Mouse (Mus musculus) left cerebral cortex, adult 2 months (tissue): ENCODE measurements at regions not wholly inside any gene's neighbourhood (a gene's known extent, or its start where the extent isn't known, plus 50 kb on each side); places are given as distances from the start of the nearest gene placed in this dataset.

Experiments used
- DNase-seq, 2 experiments: peaks; one replicate each; pipeline ENCODE4 v3.0.0; 2021 to 2022; ENCODE audit warnings: low spot score in 2 of 2, mixed read lengths in 1 of 2; ENCODE audit errors: extremely low spot score in 1 of 2
- H3K27ac ChIP-seq: fragments of 200-600 bp; 2 replicates; pipeline ENCODE4 v1.8.1; 2022
- H3K4me3 ChIP-seq: fragments of 200-600 bp; 2 replicates; pipeline ENCODE4 v1.8.1; 2022
- CTCF ChIP-seq: fragments of 200-600 bp; IDR thresholded peaks from 2 replicates; pipeline ENCODE4 v1.8.1; 2022; ENCODE audit warnings: antibody characterized with exemption, mild to moderate bottlenecking, moderate library complexity
- intact Hi-C: fragments of 180-260 bp; cut with DNase I; formaldehyde crosslinking; loops from one replicate; pipeline ENCODE4 v1.15.1; 2025

- intact Hi-C loops: no loop called here
- no peak overlapping the region for H3K4me3 ChIP-seq
- no peak for DNase-seq
- TF ChIP-seq CTCF: no peak
- H3K27ac ChIP-seq: no peak overlapping the region
Observed at GRCm38 (mm10) chr4:127487016-127487780, 129.2 kb upstream of the Gjb5 start.

- intact Hi-C loops: no loop called here
- TF ChIP-seq CTCF: peak; percentile 36
- Histone ChIP-seq H3K27ac (no peak overlapping the region), H3K4me3 (no peak overlapping the region)
- DNase-seq: no peak
Observed at GRCm38 (mm10) chr4:127485238-127485637, 127.3 kb upstream of the Gjb5 start.

GRCm38 (mm10) chr4:127482461-127482860, 124.5 kb upstream of the Gjb5 start:
- intact Hi-C loops: no loop called here
- Histone ChIP-seq H3K27ac (no peak overlapping the region), H3K4me3 (no peak overlapping the region)
- TF ChIP-seq CTCF: no peak
- no peak for DNase-seq

GRCm38 (mm10) chr4:127480339-127480738, 122.4 kb upstream of the Gjb5 start:
- intact Hi-C loops: no loop called here
- no peak for TF ChIP-seq CTCF
- DNase-seq: no peak
- Histone ChIP-seq H3K4me3 (no peak overlapping the region), H3K27ac (no peak overlapping the region)

GRCm38 (mm10) chr4:127469877-127470276, 111.9 kb upstream of the Gjb5 start:
- no peak overlapping the region for H3K27ac ChIP-seq
- H3K4me3 ChIP-seq: no peak overlapping the region
- intact Hi-C loops: no loop called here
- no peak for DNase-seq
- TF ChIP-seq CTCF: no peak

- no peak for DNase-seq
- H3K27ac ChIP-seq: no peak overlapping the region
- H3K4me3 ChIP-seq: no peak overlapping the region
- no peak for TF ChIP-seq CTCF
- intact Hi-C loops: no loop called here
Observed at GRCm38 (mm10) chr4:127454511-127455119, 96.6 kb upstream of the Gjb5 start.

GRCm38 (mm10) chr4:127452081-127452480, 94.1 kb upstream of the Gjb5 start:
- no peak for TF ChIP-seq CTCF
- intact Hi-C loops: no loop called here
- no peak for DNase-seq
- H3K4me3 ChIP-seq: no peak overlapping the region
- no peak overlapping the region for H3K27ac ChIP-seq

- no peak for DNase-seq
- H3K27ac ChIP-seq: no peak overlapping the region
- intact Hi-C loops: no loop called here
- no peak overlapping the region for H3K4me3 ChIP-seq
- peak; percentile 17 for TF ChIP-seq CTCF
Observed at GRCm38 (mm10) chr4:127445300-127445699, 87.3 kb upstream of the Gjb5 start.

- no peak overlapping the region for H3K27ac ChIP-seq
- no peak overlapping the region for H3K4me3 ChIP-seq
- intact Hi-C loops: loop anchor here (5.0 kb wide), 2 partner anchors 73 to 158 kb away; no protein-coding TSS in a partner anchor
- no peak for TF ChIP-seq CTCF
- DNase-seq: no peak
Observed at GRCm38 (mm10) chr4:127444056-127444455, 86.1 kb upstream of the Gjb5 start.

- H3K27ac ChIP-seq: peak overlapping the region; percentile 50; the same call in 1 of the 2 replicates
- intact Hi-C loops: loop anchor here (5.0 kb wide), 2 partner anchors 75 to 160 kb away; no protein-coding TSS in a partner anchor
- peak in 1 of 2 experiments; percentile 31 for DNase-seq
- TF ChIP-seq CTCF: no peak
- H3K4me3 ChIP-seq: no peak overlapping the region
Observed at GRCm38 (mm10) chr4:127442001-127442400, 84.0 kb upstream of the Gjb5 start.

GRCm38 (mm10) chr4:127440602-127441001, 82.6 kb upstream of the Gjb5 start:
- Histone ChIP-seq H3K4me3 (no peak overlapping the region), H3K27ac (no peak overlapping the region)
- intact Hi-C loops: loop anchor here (5.0 kb wide), 2 partner anchors 77 to 162 kb away; no protein-coding TSS in a partner anchor
- DNase-seq: peak in 1 of 2 experiments; percentile 32
- TF ChIP-seq CTCF: no peak

GRCm38 (mm10) chr4:127435076-127435475, 77.1 kb upstream of the Gjb5 start:
- intact Hi-C loops: loop anchor here (5.0 kb wide), 1 partner anchor 68 kb away; no protein-coding TSS in a partner anchor
- peak in 1 of 2 experiments; percentile 28 for DNase-seq
- Histone ChIP-seq H3K27ac (no peak overlapping the region), H3K4me3 (no peak overlapping the region)
- TF ChIP-seq CTCF: peak; percentile 72

- no peak for DNase-seq
- intact Hi-C loops: no loop called here
- Histone ChIP-seq H3K27ac (no peak overlapping the region), H3K4me3 (no peak overlapping the region)
- TF ChIP-seq CTCF: no peak
Observed at GRCm38 (mm10) chr4:127430237-127430636, 72.3 kb upstream of the Gjb5 start.
